Mouse (Mus musculus): ENCODE data around the gene Sstr1. TPM values are rescaled to one million over a fixed set of nuclear protein-coding genes. Genes with fewer than 3 reads are reported as not detected.

Sstr1 gene
- total and polyA plus RNA-seq, 2 experiments from 2014 or later, result 16.5 to 49.1 TPM

GRCm38 (mm10) chr12:58251901-58252300 is 40.3 kb downstream of the Sstr1 start:
- Histone ChIP-seq H3K27ac (no peak overlapping the region), H3K27me3 (ENCODE audit: insufficient read depth, low read length) (no peaks in the 10 kb centered on the region), H3K9me3 (ENCODE audit: low read length) (no peaks in the 10 kb centered on the region), H3K9ac (replicated peaks; ENCODE audit: low read length) (no peak overlapping the region), H3K4me2 (ENCODE audit: low read depth, low read length) (no peak overlapping the region), H3K4me3 (ENCODE audit: low read length) (no peak overlapping the region), H3K4me1 (ENCODE audit: insufficient read depth, low read length) (no peaks in the 10 kb centered on the region), H3K36me3 (ENCODE audit: insufficient read depth, low read length) (no peaks in the 10 kb centered on the region)
- 67% methylated on average over 1 of the region's 1 CpGs for WGBS
- DNase-seq (ENCODE audit: low spot score) (no peak), ATAC-seq (no peak)
- TF ChIP-seq CTCF (IDR thresholded peaks at IDR 0.05; ENCODE audit: low read depth), result no peak

Other genes starting within 250 kb of the Sstr1 start
- 6.8 and 9.3 TPM in 2 replicates for gene Clec14a, start 57.5 kb downstream of the Sstr1 start, total RNA-seq (2014; rRNA removed)
- gene Clec14a, start 57.5 kb downstream of the Sstr1 start, polyA plus RNA-seq (2015; fragmentation: Nextera tagmentation; extraction: Ambion mirVana), result 6.4 and 6.9 TPM in 2 replicates

Data from hindbrain, postnatal 0 days (tissue).